Mouse (Mus musculus) MEL-GATA-1-ER (cell line): ENCODE data around the gene Dbp.

ENCODE experiments used
- DNase-seq: peaks from one replicate; pipeline ENCODE4 v3.0.0-alpha.2; 2012; ENCODE audit warnings: low read depth; ENCODE audit errors: extremely low read depth

Gene Dbp

DNA sequence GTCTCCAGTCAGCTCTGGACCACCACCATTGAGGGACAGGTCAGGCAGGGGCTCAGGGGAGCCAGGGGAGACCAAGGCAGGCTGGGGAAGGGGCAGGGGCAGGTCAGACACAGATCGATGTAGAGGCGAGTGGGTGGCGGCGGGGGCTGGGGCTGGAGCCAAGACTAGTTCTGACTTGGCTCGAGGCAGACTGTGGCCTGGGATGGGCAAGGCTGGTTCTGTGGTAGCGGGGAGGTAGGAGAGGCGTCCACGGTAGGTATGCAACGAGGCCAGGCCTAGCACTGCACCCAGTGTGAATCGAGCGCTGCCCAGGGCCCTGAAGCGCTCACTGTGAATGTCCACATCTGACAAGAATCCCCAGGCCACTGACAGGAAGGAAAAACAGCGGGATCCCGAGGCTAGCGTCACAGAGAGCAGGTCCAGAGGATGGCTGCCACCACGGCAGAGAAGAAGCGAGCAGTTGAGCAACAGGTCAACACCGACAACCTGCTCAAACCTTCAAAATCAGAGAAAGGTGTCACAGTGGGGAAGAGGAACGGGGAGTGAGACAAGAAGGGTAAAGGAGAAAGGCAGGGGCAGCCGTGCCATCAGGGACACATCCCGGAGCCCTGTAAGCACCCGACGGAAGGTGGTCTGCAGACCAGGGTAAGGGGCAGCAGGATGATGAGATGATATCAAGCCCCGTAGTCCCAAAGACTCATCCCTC lies 6.6 kb downstream of the Dbp start:
- DNase-seq: no peak

DNA sequence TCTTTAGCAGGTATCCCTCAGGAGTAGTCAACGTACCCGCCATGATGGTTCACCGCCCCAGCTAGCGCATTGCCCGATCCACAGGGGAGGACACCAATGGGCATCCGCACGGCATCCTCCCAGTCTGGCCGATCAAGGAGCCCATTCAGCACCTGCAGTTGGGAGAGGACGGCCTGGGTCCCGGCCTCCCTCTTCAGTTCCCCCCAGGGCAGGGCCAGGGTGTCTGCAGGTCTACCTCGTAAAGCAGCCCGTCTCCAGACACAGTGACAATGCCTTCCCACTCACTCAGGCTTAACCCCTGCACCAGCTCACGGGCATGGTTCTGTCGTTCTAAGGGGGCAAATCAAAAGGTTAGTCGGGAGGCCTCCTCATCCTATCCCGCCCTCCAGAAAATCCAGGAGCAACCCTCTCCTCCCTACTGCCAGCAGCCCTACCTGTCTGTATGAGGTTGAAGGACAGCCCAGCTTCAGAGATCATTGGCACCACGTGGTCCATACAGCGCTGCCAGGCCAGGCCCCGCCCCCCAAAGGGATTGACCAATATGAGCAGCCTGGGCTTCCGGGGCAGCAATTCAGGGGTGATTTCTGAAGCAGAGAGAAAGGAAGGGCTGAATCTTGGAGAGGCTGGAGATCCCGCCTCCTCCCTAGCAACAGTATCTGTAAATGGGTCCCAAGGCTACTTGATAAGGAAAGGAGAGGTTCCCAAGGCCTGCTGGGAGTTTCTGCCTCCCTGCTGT lies 7.3 kb downstream of the Dbp start:
- no peak for DNase-seq

DNA sequence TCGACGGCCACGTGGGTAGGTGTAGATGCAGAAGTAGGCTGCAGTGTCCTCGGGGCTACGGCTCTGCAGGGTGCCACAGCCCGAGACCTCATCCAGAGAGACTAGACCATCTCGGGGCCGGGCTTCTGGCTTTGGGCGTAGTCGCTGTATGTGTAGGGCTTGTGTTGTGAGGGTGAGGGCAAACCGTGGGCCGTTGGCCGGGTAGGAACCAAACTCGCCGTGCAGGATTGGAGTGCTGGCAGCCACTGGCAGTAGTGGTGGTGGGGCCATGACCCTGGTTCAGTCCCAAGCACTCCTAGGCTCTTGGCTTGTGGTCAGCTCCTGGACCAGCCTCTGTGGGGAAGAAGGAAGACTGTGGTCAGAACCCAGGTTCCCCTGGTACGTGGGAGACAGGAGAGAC lies 8.5 kb downstream of the Dbp start:
- DNase-seq: no peak

DNA sequence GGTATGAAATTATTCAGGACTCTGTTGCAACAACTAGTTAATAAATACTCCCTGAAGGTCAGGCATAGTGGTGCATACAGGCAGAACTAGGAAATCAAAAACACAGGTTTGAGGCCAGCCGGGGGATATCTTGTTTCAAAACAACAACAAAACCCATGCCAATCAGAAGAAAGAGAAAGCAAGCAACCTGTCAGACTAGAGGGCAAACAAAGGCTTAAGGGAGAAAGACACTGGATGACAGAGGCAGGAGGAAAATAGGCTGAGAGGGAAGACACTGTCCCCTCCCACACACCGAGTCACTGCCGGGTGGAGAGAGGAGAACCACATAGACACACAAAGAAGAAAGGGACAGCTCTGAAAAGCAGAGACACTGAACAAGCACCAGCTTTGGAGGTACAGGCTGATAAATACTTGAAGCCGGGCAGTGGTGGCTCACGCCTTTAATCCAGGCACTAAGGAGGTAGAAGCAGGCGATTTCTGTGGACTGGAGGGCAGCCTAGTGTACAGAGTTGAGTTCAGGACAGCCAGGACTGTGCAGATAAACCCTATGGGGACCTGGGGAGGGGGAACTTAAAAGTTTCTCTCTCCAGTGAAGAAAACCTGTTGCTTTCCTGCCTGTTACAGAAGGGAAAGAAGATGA lies 9.1 kb downstream of the Dbp start:
- no peak for DNase-seq

DNA sequence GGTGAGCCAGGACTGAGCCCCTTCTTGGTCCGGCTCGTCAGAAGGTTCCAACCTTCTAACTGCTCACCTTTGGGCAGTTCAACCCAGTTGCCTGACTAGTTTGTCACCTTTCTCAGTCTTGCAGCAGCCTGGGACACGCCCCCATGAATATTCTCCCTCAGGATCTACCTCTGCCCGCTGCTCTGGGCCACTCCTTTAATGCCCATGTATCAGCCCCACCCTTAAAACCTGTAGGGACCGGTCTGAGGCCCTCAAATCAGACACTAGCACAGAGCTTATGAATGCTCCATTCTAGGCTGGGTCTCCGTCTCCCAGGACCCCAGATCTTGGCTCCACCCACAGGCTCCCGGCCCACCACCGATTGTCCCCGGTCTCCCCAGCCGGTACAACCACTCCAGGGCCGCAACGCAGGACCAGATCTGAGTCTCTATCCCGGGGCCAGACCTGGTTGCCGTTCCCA lies 9.8 kb downstream of the Dbp start:
- DNase-seq: no peak

DNA sequence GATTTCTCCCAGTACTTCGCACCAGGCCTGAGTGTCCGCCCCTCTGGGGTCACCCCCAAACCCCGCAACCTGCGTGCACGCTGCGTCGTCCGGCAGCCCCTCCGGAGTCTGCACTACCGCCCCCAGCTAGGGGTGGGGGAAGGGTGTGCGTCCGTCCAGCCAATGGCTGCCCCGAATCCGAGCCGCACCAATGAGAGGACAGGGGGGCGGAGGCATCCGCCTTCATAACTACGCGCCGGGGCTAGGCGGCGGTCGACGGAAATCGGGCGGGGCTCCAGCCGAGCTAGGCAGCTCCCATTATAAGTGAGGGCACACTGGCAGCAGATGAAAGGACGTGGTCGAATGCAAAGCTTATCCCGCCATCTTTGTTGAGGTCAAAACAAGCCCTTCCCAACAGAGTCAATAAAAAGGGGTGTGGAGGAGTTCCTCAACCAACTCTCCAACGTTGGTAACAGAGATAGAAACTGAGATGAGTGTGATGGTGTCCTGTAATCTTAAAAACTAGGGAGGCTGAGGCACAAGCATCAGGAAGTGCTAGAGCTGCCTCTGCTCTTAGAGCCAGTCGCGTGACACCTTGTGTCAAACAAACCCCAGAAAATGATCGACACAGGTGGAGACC lies 10.3 kb downstream of the Dbp start, which contains the start of gene Rpl18:
Gene Rpl18 (plus strand): TSS at position 368 of the 619 bp plus-strand sequence.
- DNase-seq: peak; percentile 96

DNA sequence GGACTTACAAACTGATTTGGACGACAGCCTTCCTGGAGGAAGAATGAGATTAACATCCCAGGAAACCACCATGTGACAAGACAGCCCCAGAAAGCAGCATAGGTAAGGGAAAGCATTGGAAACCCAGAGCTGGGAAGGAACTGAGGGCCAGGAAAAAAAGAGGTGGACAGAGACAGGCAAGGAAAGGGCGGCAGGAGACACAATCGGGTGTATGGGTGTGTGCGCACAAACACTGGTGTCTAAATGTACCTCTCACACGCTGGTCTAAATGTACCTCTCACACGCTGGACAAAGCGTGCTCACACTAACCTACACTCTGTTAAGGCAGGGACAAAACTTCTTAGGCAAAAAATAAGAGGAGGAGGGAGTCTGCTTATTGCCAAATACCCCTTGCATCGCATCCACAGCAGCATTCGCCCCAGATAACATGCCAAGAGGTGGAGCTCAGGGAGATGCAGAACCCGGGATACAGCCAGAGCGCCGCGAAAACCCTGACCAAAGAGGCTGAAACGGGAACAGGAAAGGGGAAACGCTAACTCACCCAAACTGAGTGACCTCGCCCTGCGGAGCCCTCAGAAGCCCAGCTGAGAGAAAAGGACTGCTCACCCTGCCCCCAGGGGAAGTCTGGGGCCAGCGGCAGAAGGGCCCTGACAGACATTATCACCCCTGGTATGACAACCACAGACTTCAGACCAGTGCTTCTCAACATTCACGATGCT lies 11.0 kb downstream of the Dbp start:
- peak; percentile 51 for DNase-seq

DNA sequence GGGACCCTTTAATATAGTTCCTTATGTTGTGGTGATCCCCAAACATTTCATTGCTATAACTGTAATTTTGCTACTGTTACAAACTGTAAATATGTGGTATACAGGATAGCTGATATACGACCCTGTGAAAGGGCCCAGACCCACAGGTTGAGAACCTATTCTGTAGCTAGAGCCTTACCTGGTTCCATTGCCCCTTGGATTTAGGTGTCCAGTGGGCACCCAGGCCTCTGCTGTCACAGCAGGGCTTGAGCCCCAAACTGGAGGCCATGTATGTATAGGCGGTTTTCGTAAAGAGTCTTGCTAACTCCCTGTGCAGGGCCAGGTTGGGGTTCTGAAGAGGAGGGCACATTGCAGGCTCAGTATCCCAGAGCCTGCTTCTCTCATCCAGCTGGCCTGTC lies 11.6 kb downstream of the Dbp start:
- DNase-seq: no peak

DNA sequence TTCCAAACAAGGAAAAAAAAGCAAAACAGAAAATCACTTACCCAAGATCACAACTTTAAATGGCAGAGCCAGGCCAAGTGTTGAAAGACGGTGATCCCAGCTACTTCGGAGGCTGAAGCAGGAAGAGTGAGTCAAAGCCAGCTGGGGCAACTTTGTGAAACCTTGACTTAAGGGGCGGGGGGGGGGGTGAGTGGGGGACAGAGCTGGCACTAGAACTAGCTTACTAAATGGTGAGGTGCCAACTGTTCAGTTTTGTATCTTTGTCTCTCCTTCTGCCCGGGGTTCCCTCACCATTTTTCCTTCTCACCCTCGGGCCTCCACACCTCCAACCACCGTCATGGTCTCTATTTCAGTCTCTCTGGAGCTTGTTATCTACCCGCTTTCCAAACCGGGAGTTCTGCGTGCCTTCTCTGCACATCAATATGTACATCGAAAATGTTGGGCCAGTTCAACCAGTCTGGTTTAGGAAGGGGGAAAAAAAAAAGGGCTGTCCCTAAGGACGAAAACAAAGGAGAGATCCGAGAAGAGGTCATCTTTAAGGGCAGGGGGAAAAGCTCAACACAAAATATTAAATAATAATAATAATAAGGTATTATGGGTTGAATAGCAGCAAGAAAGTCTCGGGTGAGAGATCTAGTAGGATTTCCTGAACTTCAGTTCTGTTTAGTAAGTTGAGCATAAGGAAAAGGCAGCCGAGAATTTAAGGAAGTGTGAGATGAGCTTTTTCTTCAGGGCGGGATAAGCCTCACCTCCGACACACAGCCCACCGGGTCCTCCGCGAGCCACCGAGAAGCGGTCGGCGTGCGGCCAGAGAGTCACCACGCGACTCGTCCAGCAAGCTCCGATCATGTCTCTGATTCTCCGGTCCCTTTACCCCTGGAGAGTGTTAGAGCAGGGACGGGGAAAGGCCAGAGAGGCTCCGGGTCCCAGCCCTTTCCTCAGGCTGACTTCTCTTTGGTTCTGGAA lies 12.3 kb downstream of the Dbp start:
- no peak for DNase-seq

DNA sequence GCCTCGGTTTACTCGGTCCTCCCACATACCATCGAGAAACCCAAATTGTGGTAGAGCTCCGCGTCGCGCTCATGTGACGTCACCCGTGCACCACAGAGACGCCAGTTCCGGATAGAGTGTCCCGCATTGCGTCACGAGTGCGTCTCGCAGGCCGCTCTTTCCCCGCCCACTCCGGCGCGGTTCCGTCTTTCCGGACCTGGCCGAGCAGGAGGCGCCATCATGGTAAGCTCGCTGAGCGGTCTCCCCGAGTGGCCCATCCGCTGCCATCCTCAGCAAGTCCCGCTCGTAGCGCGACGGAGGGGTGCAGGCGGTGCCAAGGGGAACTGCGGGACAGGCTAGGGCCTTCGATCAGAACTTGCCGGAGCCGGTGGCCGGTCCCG lies 13.0 kb downstream of the Dbp start, which contains the start of gene Sphk2:
Gene Sphk2 (minus strand): TSS at position 85 of the 380 bp plus-strand sequence.
- peak; percentile 93 for DNase-seq

DNA sequence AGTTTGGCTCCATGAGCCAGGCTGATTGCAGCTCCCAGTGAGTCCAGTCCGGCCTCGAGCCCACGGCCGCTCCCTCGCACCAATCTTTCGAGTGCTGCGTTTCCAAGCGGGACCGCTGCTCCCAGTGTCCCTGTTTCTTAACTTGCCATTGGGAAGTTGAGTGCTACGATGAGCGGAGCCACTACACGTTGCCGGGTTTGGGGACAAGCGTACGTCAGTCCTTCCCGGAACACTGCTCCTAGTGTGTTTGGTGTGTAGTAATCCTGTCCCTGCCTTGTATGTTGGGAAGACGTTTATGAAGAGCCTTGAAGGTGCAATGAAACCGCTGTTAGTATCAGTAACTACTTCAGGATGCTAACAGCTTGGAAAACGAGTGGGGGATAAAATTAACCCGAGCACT lies 13.4 kb downstream of the Dbp start:
- no peak for DNase-seq

DNA sequence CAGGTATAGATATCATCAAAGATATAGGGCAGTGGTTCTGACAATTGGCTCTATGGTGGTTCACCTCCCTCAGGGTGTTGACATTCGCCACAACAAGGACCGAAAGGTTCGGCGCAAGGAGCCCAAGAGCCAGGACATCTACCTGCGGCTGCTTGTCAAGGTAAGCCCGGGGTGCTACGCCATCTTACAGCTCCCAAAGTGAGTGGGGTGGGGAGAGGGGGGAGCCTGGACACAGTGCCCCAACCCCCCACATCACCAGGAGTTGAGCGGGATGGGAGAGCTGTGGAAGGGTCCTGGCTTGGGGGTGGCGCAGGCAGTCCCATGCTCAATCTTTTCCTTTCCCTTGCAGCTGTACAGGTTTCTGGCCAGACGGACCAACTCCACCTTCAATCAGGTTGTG lies 14.3 kb downstream of the Dbp start:
- DNase-seq: no peak

DNA sequence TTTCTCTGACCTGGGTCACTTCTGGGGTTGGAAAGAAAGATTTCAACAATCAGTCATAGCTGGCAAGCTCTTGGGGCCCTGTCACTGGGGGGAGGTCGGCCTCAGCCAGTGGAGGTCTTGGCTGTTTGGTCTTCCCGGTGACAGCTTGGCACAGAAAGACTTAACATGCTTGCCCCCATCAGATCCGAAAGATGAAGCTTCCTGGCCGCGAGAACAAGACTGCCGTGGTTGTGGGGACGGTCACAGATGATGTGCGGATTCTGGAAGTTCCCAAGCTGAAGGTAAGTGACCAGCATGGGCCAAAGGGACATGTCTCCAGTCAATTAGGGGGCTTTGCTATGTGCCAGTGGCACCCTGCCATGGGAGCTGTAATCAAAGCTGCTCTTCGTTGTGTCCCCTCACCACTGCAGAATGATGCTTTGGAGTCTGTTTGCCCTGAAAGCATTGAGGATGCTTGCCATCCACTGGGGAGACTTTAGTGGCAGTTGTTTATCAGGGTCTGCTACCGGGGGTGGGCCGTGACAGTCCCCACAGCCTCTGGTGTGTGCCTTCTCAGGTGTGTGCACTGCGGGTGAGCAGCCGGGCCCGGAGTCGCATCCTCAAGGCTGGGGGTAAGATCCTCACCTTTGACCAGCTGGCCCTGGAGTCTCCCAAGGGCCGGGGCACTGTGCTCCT lies 15.0 kb downstream of the Dbp start:
- no peak for DNase-seq

DNA sequence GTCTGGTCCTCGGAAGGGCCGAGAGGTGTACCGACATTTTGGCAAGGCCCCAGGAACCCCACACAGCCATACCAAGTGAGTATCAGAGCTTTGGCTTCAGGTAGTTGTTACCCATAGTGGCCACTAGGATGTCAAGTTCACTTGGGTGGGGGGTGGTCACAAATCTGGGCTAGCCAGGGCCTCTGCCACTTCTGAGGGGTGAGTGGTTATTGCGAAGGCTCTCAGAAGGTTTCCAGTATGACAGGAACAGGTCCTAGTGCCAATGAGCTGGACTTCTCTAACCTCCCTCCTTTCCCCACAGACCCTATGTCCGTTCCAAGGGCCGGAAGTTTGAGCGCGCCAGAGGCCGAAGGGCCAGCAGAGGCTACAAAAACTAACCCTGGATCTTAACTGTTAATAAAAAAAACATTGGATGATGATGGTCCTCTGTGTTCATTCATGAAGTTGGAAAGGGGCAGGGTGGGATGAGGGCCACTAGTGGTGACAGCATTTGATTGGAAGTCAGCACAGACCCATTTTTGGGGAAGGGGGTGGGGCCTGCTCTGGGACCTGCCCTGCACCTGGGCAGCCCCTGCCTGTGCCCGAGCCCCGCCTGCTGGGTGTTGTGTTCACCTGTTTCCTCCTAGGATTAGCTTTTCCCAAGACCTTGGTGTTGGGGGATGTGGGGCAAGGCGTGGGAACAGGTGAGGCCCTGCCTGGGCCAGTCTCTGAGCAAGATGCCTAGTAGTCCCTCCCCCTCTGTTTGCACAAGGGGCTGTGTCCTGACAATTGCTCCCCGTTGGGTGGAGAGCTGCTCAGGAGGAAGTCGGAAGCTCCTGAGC lies 15.7 kb downstream of the Dbp start, which contains the start of gene Fam83e:
Gene Fam83e (plus strand): TSS at position 800 of the 821 bp plus-strand sequence.
- DNase-seq: no peak

DNA sequence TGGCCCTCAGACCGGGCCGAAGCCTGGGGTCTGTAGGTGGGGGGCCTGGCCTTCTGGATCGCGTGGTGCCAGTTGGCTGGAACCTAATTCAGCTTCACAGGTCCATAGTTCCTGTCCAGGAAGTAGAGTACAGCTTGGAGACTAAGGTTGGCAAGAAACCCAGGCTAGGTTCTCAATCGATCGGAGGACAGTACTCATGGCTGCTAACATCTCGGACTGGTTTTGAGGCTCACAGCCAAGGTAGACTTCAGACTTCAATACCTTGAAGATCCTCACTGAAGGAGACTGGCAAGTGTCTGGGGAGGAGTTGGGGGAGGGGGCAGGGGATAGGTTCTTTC lies 16.3 kb downstream of the Dbp start:
- no peak for DNase-seq

DNA sequence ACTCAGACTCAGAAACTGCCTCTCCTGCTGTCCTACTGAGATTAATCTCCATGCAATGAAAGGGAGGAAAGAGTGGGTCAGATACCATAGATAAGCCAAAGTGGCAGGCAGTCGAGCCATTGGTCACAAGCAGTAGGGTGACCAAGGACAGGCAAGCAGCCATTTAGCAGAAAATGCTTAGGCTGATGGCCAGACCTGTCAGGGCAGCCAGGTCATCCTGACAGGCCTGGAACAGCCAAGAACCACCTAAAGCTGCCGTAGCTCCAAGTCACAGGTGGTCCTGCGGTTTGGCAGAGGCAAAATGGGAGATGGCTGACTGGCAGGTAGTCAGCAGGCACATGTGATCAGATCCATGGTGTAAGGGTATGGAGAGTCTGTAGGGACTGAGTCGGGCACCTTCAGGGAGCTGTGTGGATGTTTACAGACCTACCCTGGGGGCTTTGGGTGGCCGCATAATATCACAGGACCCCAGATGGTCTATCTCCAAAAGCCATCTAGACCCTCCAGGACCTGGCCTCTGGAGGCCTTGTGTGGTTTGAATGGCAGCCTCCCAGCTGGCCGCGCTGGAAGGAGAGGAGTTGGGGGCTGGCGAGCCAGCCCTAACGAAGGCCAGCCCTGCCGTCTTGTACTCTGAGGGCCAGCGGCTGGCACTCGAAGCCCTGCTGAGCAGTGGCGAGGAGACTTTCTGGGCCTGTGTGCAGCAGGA lies 16.9 kb downstream of the Dbp start:
- DNase-seq: no peak

DNA sequence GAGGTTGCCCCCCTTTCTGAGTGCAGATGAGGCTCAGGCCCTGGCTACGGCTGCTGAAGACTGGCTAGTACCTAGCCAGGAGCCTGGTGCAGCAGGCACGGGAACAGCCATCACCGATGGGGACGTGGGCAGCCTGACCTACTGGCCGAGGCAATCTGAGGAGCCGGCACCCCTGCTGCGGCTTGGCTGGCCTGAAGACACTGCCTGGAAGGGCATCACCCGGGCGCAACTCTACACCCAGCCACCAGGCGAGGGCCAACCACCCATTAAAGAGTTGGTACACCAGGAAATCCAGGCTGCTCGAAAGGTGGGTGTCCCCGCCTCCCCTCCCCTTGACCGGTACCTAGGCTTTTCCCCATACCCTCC lies 17.4 kb downstream of the Dbp start:
- no peak for DNase-seq

DNA sequence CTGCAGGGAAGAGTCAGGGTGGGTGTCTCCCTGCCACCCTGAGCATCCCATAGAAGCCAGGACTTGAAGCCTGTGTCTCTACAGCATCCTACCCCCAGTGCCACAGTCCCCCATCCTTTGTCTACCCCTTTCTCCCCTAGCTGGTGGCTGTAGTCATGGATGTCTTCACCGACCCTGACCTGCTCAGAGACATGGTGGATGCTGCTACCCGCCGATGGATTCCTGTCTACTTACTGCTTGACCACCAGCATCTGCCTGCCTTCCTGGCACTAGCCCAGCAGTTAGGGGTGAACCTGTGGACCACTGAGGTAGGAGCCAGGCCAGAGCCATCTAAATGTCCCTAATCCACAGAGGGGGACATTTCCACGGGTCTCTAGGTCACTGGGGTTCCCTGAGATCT lies 18.4 kb downstream of the Dbp start:
- DNase-seq: no peak
